Mouse (Mus musculus): Measurements from ENCODE around the gene Mpv17l2.

Gene Mpv17l2

DNA sequence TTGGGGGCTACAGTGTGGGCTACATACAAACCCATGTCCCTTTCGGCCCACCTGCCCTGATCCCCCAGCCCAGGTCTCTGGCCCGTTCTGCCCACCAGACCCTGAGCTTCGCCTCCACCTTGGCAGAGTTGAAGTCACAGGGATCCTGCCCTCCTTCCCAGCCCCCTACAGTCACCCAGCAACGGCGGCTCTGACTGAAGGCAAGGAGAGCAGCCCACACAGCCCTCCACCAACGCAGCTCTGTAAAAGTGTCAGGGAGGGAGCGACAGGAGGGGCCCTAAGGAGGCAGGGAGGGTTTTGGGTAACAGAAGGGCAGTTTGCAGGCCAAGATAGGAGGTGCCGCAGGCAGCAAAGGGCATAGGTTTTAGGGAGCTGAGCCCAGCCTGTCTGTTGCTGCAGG, 30.1 kb upstream of the Mpv17l2 start:
- DNase-seq: no peak

DNA sequence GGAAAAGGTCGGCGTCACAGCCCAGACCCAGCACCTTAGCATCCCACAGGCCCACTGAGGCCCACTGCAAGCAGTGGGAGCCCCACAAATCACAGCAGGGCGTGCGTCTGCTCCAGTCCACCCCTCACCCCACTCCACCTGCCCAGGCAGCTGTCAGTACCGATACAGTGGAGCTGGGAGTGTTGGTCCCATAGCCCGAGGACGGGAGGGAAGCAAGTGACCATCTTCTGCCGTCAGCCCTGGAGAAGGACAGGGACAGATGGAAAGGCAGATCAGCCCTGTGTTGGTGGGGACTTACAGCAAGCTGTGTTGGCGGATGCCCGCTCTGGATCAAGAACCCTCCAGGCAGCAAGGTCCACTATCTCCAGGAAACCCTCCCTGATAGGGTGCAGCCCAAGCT, 28.3 kb upstream of the Mpv17l2 start:
- DNase-seq: peak; percentile 40 to 41

DNA sequence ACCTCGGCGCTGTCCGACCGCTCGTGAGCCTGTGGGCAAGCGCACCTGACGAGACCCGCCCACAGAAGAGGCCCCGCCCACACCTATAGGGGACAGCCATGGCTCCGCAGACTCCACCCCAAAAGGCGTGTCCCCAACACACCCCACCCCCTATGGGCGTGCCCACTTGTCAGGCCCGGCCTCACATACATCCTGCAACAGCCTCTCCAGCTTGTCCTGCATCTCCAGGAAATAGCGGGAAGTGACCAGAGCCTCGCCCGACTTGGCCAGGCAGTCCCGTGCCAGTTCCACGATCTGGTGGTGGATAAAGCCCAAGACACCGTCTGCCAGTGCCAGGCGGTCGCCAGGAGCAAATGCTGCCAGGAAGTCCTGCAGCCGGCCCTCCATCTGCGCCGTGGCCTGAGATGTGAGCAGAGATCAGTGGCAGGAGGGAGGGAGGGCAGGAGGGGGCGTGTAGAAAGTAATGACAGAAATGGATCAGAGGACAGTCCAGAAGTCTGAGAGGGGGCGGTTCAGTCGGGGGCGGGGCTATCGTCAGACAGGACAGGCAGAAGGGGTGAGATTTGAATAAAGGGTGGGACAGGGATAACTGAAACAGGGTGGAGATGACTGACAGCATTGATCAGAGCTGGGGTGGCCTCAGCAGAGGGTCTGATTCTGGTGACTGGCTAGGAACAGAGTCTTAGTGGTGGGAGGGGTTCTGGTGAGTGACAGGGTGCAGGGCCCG, 27.4 kb upstream of the Mpv17l2 start:
- DNase-seq: peak; percentile 90 to 94

DNA sequence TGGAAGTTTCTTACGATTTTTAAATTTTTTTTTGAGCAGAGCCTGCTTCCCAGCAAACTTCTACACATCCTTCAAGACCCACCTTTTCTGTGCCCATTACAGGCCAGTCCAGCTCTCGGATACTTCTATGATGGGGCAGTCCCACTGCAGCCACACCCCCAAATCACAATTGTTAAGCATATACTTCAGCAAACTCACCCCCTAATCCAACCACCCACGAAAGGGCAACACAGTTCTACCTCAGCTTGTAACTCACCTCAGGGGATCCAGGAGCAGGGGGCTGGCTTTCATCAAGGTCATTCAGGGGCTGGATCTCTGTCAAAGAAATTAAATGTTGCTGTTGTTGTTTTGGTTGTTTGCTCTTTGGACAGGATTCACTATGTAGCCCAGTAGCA, 26.3 kb upstream of the Mpv17l2 start:
- no peak for DNase-seq

DNA sequence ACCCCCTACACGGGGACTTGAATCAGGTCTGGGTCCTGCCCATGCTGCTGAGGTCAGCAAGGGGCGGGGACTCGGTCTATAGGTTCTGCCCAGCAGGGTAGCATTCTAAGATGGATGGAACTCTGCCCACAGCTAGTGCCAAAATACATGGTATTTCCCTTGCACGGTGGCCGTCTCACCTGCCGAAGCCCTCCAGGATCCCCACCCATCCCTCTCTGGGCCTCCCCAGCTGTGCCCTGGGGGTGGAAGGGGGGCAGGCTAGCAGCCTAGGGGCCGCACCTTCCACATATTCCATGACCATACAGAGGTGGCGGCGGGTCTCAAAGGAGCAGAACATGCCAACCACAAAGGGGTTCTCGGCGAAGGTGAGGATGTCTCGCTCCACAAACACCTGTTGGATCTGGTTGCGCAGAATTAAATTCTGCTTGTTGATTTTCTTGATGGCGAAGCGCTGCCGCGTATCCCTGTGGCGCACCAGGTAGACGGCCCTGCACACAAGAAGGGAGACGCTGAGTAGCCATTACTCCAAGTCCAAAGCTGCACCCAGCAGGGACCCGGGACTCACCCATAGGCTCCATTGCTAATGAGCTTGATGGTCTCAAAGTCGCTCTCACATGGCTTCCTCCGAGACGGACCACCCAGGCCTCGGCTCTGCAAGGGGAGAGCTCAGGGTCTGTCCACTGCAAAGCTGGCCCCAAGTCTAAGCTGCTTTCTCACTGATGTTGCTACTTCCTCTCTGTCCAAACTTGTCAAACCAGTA, 25.7 kb upstream of the Mpv17l2 start:
- DNase-seq: no peak

DNA sequence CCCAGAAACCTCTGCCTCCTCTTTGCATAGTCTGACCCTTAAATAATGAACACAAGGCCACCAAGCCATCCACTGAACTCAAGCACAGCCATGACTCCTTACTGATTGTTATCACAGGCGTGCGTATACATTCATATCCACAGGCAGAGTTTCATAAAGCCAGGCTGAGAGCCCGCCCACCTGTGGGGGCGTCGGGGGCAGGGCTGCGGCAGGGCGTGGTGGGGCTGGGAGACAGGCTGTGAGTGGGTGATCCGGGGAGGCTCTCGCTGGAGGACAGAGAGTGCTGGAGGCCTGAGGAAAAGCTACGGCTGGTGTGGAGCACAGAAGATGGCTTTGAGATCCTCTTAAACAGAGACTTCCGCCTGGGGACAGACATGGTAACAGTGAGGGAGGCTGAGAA, 19.3 kb upstream of the Mpv17l2 start:
- DNase-seq: no peak

DNA sequence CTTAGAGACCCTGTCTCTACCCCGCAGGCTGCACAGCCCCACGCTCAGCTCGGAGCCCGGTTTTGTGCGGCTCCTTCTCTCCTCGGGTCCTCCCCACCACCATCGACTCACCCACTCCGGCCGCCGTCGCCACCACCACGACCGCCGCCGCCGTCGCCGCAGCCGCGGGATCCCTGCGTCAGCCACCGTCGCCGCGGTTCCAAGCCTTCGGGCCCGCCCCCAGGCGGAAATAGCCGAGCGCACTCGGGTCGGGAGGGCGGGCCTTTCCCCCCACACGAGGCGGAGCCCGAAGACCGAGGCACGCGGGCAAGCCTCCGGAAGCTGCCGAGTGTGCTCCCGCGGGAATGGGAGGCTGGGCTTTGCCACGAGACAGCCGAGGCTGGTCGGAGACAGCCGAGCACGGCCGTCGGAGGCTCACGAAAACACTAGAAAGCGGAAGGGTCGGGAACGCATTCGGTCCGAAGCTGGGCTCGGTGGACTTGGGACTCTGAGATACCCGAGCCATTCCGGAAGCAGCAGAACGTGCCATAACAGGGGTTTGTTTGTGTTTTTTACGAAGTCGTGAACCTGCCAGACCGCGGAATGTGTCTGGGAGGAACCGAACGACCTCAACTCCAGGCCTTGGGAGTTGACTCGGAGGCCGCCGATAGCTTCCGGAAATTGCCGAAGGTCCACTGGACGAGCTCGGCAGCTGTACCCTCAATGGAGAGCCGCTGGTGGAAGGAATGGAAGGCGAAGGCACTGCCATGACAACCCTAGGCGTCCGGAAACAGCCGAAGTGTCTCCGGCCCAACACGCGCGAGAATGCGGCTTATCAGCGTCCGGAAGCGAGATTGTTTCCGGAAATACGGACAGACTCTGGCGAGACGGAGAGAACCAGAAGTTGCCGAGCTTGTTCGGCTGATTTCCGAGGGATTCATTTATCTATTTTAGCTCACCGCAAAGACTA, 16.0 kb upstream of the Mpv17l2 start, which contains the start of gene Pik3r2:
Pik3r2 (minus strand) TSS at position 218 of the 949 bp plus-strand sequence.
- peak; percentile 99 for DNase-seq

DNA sequence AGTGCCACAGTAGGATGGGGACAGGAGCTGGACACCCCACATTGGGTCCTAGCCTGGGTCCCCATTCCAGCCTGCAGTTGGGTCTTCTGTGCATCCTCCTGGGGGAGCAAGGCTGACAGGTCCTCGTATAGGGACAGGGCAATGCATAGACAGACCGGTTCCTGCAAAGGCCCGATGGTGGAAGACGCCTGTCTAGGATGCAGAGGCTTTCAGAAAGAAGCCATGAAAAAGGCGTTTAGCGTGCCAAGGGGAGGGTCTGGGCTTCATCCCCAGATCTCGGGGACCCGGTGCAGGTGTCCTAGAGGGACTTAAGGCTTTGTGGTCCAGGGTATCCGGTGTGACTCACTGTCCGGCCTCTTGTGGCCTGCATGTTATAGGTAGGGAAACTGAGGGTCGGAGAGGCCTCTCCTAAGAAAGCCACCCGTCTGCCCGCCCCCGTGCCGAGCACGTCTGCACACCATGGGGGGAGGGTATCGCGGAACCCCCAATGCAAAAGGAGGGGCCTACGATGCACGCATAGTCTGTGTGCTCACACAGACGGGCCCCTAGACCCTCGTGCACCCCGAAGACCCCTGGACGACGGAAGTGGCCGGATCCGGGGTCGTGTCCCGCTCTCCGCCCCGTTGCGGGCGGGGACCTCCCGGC, 15.2 kb upstream of the Mpv17l2 start:
- DNase-seq: peak; percentile 54 to 60

DNA sequence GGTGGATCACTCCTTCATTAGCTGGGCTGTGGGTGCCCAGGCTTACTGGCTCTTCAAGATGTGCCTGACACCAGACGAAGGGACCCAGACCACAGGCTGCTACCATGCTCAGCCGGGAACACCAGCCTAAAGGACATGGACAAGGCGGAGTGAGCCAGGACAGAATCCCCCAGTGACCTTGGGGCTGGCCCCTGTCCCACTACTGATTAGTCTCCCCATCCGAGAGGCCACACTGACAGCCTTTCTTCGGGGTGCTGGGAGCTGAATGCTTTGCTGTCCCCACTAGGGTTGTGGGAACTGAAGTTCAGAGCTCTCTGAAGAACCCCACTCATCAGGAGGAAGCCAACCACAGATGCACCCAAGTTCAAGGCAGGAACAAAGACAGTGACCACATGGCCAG, 14.5 kb upstream of the Mpv17l2 start:
- peak; percentile 38 to 51 for DNase-seq

DNA sequence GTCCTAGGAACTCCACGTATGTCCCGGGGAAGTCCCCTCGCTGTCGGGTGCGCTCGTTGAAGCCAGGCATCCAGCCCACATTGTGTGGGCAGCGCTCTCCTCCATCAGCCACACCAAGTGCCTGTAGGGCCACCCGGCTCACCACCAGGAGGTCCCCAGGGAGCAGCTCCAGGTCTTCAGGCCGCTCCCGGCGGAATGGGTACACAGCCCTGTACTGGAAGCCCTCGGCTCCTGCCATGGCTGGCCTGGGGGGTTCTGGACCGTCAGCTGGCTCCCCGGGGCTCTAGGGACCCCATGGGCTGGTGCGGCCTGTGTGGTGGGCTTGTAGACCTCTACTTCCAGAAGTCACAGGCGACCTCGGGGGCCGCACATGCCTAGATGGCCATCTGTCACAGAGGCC, 14.0 kb upstream of the Mpv17l2 start:
- peak in 1 of 2 experiments; percentile 44 for DNase-seq

DNA sequence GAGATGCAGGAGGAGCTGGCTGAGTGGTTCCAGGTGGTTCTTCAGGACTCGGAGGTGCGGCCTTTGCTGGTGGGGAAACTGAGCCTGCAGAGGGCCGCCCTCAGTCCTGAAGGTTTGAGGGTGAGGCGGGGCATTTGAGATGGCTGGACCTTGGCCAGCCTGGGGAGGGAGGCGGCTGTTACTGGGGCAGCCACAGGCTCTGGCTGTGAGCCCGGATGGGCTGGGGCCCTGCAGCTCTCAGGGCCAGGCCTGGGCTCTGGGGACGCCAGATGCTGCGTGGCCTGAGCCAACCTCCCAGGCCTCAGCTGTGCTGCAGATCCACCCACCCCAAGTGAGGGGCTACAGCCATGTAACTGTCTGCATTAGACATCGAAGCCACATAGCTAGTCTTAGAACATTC, 13.1 kb upstream of the Mpv17l2 start:
- DNase-seq: peak; percentile 82 to 89

DNA sequence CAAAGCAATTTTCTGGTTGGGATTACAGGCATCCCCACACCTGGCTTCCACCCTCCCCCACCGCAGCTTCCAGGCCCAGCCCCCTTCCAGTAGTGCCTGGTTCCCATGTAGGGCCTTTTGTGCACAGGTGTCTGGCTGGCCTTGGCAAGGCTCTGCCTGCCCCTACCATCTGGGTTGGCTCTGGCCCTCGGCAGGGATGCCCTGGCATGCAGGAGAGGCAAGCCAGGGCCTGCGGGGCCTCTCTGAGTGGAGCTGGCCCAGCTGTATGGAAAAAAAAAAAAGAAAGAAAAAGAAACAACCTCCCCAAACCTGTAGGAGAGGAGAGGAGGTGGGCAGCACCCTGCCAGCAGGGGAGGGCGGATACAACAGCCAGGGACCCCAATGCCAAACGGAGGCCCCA, 12.7 kb upstream of the Mpv17l2 start:
- peak; percentile 81 to 85 for DNase-seq

DNA sequence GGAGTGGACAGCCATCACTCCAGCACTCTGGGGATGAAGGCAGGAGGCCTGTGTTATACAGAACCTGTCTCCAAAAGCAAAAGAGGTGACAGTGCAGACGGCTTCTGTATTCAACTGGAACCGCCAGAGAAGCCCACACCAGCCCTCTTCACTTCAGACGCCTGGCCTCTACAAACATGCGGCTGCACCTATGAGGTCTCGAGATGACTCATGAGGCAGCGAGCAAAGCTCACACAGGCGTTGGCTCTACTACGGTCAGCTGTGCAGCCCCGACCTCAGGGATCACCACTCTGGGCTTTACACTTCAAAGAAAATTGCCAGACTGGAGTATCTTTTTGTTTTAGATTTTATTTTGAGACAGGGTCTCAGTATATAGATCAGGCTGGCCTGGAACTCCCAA, 12.1 kb upstream of the Mpv17l2 start:
- DNase-seq: peak in 1 of 2 experiments; percentile 20

DNA sequence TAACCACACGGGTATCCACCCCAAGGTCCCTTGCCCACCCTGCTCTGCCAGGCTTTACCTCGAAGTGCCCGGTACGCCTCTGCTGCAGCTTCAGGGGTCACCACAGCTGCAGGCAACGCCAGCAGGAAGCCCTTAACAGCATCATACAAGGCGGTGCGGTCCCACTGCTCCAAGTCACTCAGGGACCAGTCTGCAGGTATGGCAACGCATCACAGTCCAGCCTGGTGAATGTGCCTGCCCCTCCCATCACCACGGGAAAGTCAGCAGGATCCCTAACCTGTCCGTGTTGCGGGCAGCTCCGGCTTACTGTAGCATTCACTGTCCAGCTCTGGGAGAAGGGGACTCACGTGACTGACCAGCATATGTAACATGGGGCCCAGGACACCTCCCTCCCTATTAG, 11.3 kb upstream of the Mpv17l2 start:
- DNase-seq: peak in 1 of 2 experiments; percentile 27

DNA sequence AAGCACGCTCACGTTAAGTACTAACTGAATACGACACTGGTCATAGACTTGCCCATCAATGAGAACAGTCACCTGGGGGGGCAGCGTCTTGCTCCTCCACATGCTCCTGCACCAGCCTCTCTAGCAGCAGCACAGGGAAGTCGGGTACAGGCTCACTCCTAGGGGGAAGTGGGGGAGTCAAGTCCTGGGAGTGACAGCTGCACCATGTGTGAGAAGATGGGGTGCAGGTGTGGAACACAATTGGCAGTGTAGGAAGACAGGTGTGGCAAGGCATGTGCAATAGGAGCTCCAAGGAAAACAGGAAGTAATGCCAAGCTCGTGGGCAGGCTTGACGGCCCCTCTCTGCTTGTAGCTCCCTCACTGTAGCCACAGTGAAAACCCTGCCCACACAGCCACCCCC, 10.5 kb upstream of the Mpv17l2 start:
- peak in 1 of 2 experiments; percentile 10 for DNase-seq

DNA sequence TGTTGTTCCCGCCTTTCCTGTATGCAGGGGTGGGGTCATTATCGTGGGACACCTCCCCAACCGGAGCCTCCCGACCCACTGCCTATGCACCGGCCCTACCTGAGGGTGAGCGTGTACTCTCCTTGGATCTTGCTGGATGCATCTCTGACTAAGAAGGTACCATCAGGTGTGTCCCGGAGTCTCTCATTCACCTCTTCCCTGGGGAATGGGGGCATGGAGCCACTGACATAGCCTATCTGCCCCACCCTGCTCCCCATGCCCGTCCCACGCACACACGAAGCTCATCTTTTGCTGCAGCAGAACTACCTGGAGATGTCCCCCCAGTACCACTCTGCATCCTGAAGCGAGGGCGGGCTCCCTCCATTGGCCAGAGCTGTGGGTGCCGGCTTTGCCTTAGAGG, 10.0 kb upstream of the Mpv17l2 start:
- no peak for DNase-seq

DNA sequence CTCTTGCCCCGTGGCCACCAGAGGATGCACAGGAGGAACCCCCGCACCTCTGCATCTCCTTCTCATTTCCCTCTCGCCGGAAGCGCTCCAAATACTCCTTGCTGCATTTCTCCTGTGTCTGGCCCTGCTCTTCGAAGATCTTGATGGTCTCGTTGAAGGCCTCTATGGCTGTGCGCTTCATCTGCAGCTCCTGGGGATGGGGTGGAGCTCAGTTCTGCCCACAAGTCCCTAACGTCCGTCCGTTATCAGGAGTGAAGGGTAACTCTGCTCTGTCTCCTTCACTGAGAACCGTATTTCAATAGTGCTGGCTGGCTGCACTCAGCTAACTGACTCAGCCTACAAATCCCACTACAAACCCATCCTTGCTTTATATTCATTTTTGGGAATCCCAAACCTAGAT, 9.1 kb upstream of the Mpv17l2 start:
- DNase-seq: no peak

DNA sequence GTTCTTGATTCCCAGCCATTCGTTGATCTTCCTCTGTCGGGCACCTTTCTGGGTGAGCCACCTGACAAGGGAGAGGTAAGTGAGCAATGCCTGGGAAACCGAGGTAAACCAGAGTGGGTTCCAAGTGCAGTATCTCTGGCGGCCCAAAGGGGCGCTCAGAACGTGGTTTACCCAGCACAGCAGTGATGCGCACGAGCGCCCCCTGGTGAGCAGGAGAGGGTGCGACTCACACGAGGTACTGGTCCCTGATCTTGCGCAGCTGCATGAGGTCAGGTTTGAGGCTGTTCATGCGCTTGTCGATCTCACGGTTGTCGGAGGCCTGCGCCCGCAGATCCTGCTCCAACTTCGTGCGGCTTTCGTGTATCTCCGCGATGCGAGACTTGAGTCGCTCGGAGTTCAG, 8.6 kb upstream of the Mpv17l2 start:
- DNase-seq: peak; percentile 94 to 98

DNA sequence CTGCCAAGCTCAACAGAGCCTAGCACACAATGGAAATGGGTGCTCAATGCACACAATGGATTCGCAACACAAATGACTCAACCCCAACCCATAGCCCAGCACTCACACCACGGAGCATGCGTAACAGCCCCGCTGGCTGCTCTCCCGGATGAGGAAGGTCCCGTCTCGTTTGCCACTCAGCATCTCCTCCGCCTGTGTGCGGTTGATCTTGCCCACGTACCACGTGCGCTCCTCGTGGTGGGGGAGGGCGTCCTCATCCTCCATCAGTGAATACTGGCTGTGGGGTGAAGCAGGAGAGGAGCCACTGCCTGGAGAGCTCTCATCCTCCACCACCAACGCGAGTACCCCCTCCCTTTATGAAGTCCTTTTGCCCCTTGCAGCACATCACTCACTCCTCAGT, 8.2 kb upstream of the Mpv17l2 start:
- peak; percentile 20 to 41 for DNase-seq

DNA sequence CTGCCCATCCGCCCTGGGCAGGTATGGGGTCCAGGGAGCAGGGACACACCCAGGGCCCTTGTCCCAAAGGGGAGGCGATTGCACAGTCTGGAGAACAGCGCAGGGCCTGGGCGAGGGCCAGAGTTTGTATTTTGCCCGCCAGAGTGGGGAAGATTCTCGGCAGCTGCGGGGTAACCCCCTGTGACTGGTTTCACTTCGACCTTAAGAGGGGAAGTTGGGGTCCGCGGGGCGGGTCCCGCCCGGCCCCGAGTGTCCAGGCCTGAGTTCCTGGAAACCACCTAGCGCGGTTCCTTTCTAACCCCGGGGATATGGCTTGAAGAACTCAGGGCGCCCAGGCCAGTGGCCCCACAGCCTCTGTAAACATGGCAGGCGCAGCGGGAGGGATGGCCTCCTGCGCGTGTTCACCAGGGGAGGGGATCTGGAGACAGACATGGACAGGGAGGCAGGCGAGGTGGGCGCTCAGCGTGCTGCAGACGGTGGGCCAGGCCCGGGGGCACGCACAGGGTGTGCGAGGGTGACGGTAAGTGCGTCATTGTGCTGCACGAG, 7.6 kb upstream of the Mpv17l2 start:
- peak; percentile 22 to 53 for DNase-seq

DNA sequence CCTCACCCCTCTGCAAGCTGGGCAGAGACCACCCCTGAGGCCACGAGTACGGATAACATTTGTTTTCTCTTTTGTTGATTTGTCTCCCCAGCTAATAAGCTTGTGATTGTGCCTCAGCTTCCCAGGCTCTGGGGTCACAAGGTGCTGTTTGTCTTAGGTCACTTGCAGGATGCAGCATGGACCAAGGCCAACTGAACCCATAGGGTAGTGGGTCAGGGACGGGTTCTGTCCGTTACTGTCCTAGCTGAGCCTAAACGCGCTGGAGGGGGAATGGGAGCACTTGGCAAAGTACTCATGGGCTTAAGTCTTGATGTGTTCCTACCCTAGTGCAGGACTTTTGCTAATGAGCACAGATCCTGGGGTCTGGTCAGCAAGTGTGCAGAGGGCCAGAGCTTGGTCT, 6.8 kb upstream of the Mpv17l2 start:
- peak in 1 of 2 experiments; percentile 31 for DNase-seq

Measured in cerebellum, postnatal 25 days (tissue).